Mouse (Mus musculus) myocyte (in vitro differentiated cells): ENCODE measurements around the gene B4galt4.

Source experiments
- CEBPB ChIP-seq: IDR thresholded peaks from 2 replicates; pipeline ENCODE4 v1.6.1; 2011; ENCODE audit warnings: mild to moderate bottlenecking, moderate library complexity; ENCODE audit not compliant: poor library complexity, insufficient read depth, severe bottlenecking
- E2F4 ChIP-seq: IDR thresholded peaks from one replicate; pipeline ENCODE4 v1.6.1; 2011; ENCODE audit warnings: mild to moderate bottlenecking, control low read depth, moderate library complexity; ENCODE audit not compliant: insufficient read depth
- MAX ChIP-seq: IDR thresholded peaks from one replicate; pipeline ENCODE4 v1.6.1; 2011; ENCODE audit warnings: low read depth, mild to moderate bottlenecking, control low read depth
- MYOD1 ChIP-seq, 3 experiments: IDR thresholded peaks; one replicate each; pipeline ENCODE4 v1.6.1; 2011; ENCODE audit warnings: control low read depth in 2 of 3, low read depth in 2 of 3, mild to moderate bottlenecking in 2 of 3, moderate library complexity in 1 of 3; ENCODE audit not compliant: insufficient read length in 2 of 3, control insufficient read depth in 1 of 3
- MYOG ChIP-seq, 3 experiments: IDR thresholded peaks; one replicate each; pipeline ENCODE4 v1.6.1; 2011; ENCODE audit warnings: control low read depth in 2 of 3, low read depth in 2 of 3, mild to moderate bottlenecking in 2 of 3; ENCODE audit not compliant: insufficient read length in 2 of 3, control insufficient read depth in 1 of 3, insufficient read depth in 1 of 3
- POLR2A ChIP-seq: IDR thresholded peaks from one replicate; pipeline ENCODE4 v1.6.1; 2011; ENCODE audit warnings: low read depth, mild to moderate bottlenecking, control low read depth, moderate library complexity; ENCODE audit not compliant: insufficient read length
- POLR2AphosphoS2 ChIP-seq: IDR thresholded peaks from one replicate; pipeline ENCODE4 v1.6.1; 2011; ENCODE audit warnings: low read depth, control low read depth; ENCODE audit not compliant: insufficient read length
- REST ChIP-seq: IDR thresholded peaks from one replicate; pipeline ENCODE4 v1.6.1; 2011; ENCODE audit warnings: mild to moderate bottlenecking, control low read depth, moderate library complexity; ENCODE audit not compliant: insufficient read depth, insufficient read length
- SRF ChIP-seq: IDR thresholded peaks from one replicate; pipeline ENCODE4 v1.6.1; 2011; ENCODE audit warnings: low read depth; ENCODE audit not compliant: control insufficient read depth, insufficient read length
- TCF12 ChIP-seq: IDR thresholded peaks from one replicate; pipeline ENCODE4 v1.6.1; 2011; ENCODE audit warnings: mild to moderate bottlenecking, control low read depth; ENCODE audit not compliant: poor library complexity, insufficient read depth, severe bottlenecking
- USF1 ChIP-seq: IDR thresholded peaks from one replicate; pipeline ENCODE4 v1.6.1; 2011; ENCODE audit warnings: low read depth, mild to moderate bottlenecking, control low read depth, moderate library complexity

DNA sequence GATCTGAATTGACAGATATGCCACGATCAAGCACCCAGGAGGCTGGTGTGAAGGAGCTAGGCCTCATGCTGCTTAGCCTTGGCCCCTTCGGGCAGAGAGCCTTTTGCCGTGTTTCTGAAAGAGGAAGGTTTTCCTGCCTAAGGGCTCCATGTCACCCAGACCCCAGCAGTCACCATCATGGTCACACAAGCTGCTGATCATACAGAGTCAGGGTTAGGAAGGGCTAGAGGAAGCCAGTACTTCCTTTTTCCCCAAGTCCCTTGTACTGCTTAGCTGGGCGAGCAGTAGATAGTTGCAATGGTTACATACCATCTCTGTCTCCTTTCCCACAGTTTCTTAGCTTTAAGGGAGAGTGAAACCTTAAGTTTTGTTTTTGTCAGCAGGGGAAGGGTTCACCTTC lies 21.4 kb downstream of the B4galt4 start:
- TF ChIP-seq POLR2A, result no peak
- no peak for TF ChIP-seq TCF12
- TF ChIP-seq REST, result no peak
- TF ChIP-seq MYOD1 (IDR thresholded peaks at IDR 0.05; ENCODE audit: control insufficient read depth in 1 of 3, insufficient read length in 2 of 3, low read depth in 2 of 3), result no peak
- TF ChIP-seq POLR2AphosphoS2, result no peak
- TF ChIP-seq MAX, result no peak
- TF ChIP-seq MYOG (IDR thresholded peaks at IDR 0.05; ENCODE audit: control insufficient read depth in 1 of 3, insufficient read depth in 1 of 3, insufficient read length in 2 of 3, low read depth in 2 of 3), result no peak
- TF ChIP-seq CEBPB, result no peak
- no peak for TF ChIP-seq E2F4
- TF ChIP-seq SRF, result no peak
- no peak for TF ChIP-seq USF1
